Mouse (Mus musculus) olfactory bulb, adult 2 months (tissue): ENCODE results near the gene Stk10.

ENCODE experiments used
- CTCF ChIP-seq: fragments of 200-500 bp; IDR thresholded peaks from 2 replicates; pipeline ENCODE4 v1.5.1; 2012; ENCODE audit warnings: low read depth, mild to moderate bottlenecking, low read length, moderate library complexity; ENCODE audit not compliant: insufficient read depth
- POLR2A ChIP-seq: fragments of 200-500 bp; IDR thresholded peaks from 2 replicates; pipeline ENCODE4 v1.6.1; 2012; ENCODE audit warnings: mild to moderate bottlenecking, low read depth, low read length, moderate library complexity; ENCODE audit not compliant: insufficient read depth

GRCm38 (mm10) chr11:32647265-32647664 is 114.2 kb downstream of the Stk10 start:
- TF ChIP-seq POLR2A: no peak
- no peak for TF ChIP-seq CTCF
